Mouse (Mus musculus) heart, postnatal 0 days (tissue): ENCODE data around the gene Bhlha9.

Experiments used
- CTCF ChIP-seq: IDR thresholded peaks from 2 replicates; pipeline ENCODE4 v1.5.1; 2016; ENCODE audit warnings: antibody characterized with exemption, control low read depth, low read depth
- EP300 ChIP-seq: IDR thresholded peaks from 2 replicates; pipeline ENCODE4 v1.6.1; 2016; ENCODE audit warnings: antibody characterized with exemption, low read depth

DNA sequence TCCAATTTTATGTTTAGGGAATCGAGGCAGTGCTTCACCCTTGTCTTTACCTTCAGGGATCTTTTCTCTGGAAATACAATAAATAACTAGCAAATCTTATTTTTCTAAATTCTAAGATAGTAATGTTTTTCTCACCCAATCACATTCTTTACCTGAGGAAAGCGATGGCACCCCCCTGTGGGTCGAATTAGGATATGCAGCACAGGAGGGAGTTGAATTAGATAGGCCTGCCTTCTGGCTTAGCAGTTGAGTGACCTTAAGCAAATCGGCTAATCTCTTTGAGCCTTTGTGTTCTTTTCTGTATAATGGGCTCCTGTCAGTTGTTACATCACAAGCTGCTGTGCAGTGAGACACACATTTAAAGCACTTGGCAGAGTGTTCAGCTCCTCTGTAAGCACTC lies 2.4 kb downstream of the Bhlha9 start:
- TF ChIP-seq CTCF (no peak; the same call in 1 of the 2 replicates), EP300 (no peak)
